Mouse (Mus musculus) CH12.LX (cell line): ENCODE measurements at regions not wholly inside any gene's neighbourhood (a gene's known extent, or its start where the extent isn't known, plus 50 kb on each side); places are given as distances from the start of the nearest gene placed in this dataset.

Source experiments
- CHD2 ChIP-seq: IDR thresholded peaks from 2 replicates; pipeline ENCODE4 v1.6.1; 2011; ENCODE audit warnings: low read length, improper control_type of control experiment
- CTCF ChIP-seq, 2 experiments: IDR thresholded peaks in 1 of 2; conservative IDR thresholded peaks in 1 of 2; 2 replicates each; pipeline ENCODE4 v1.5.1; 2011 to 2012; ENCODE audit warnings: low read depth in 2 of 2, low read length in 2 of 2, improper control_type of control experiment in 1 of 2, inconsistent platforms in 1 of 2, mild to moderate bottlenecking in 1 of 2, moderate library complexity in 1 of 2
- EP300 ChIP-seq: IDR thresholded peaks from 2 replicates; pipeline ENCODE4 v1.6.1; 2011; ENCODE audit warnings: low read length, improper control_type of control experiment
- HCFC1 ChIP-seq: IDR thresholded peaks from 2 replicates; pipeline ENCODE4 v1.6.1; 2012; ENCODE audit warnings: low read depth, mild to moderate bottlenecking, inconsistent platforms, low read length, improper control_type of control experiment
- JUN ChIP-seq: IDR thresholded peaks from 2 replicates; pipeline ENCODE4 v1.6.1; 2011; ENCODE audit warnings: low read depth, mild to moderate bottlenecking, low read length, improper control_type of control experiment, moderate library complexity; ENCODE audit not compliant: insufficient read depth
- JUND ChIP-seq: conservative IDR thresholded peaks from 2 replicates; pipeline ENCODE4 v1.6.1; 2011; ENCODE audit warnings: low read depth, low read length, improper control_type of control experiment
- PAX5 ChIP-seq: IDR thresholded peaks from 2 replicates; pipeline ENCODE4 v1.6.1; 2012; ENCODE audit warnings: low read length, inconsistent platforms, mixed read lengths
- POLR2A ChIP-seq: IDR thresholded peaks from 2 replicates; pipeline ENCODE4 v1.6.1; 2011; ENCODE audit warnings: low read depth, mild to moderate bottlenecking, improper control_type of control experiment, low read length
- POLR2AphosphoS2 ChIP-seq: IDR thresholded peaks from 2 replicates; pipeline ENCODE4 v1.6.1; 2011; ENCODE audit warnings: low read depth, low read length, improper control_type of control experiment
- SIN3A ChIP-seq: IDR thresholded peaks from 2 replicates; pipeline ENCODE4 v1.6.1; 2012; ENCODE audit warnings: low read length, improper control_type of control experiment, inconsistent platforms
- TBP ChIP-seq: conservative IDR thresholded peaks from 2 replicates; pipeline ENCODE4 v1.6.1; 2011; ENCODE audit warnings: low read depth, low read length, improper control_type of control experiment
- TCF12 ChIP-seq: IDR thresholded peaks from 2 replicates; pipeline ENCODE4 v1.6.1; 2014; ENCODE audit warnings: low read depth, mild to moderate bottlenecking, inconsistent platforms, low read length, improper control_type of control experiment
- ZC3H11A ChIP-seq: IDR thresholded peaks from 2 replicates; pipeline ENCODE4 v1.6.1; 2012; ENCODE audit warnings: low read depth, mild to moderate bottlenecking, inconsistent platforms, low read length, improper control_type of control experiment
- ZMIZ1 ChIP-seq: IDR thresholded peaks from 2 replicates; pipeline ENCODE4 v1.6.1; 2012; ENCODE audit warnings: low read depth, mild to moderate bottlenecking, inconsistent platforms, low read length, improper control_type of control experiment

- no peak for TF ChIP-seq JUN
- no peak for TF ChIP-seq JUND
- no peak for TF ChIP-seq CTCF (conservative IDR thresholded peaks at IDR 0.05 in 1 of 2, IDR thresholded peaks at IDR 0.05 in 1 of 2; ENCODE audit: low read depth in 2 of 2, low read length in 2 of 2)
- no peak for TF ChIP-seq HCFC1
- TF ChIP-seq ZC3H11A = no peak
- TF ChIP-seq PAX5 = no peak
- TF ChIP-seq POLR2A = no peak
- no peak for TF ChIP-seq EP300
- no peak for TF ChIP-seq ZMIZ1
- no peak for TF ChIP-seq TCF12
- no peak for TF ChIP-seq CHD2
- TF ChIP-seq SIN3A = no peak
- TF ChIP-seq POLR2AphosphoS2 = no peak
- no peak for TF ChIP-seq TBP
Measured at GRCm38 (mm10) chr1:72091344-72091743, 120.8 kb downstream of the Mreg start.
